Mouse (Mus musculus): ENCODE data around the gene C1qtnf1. TPM values are rescaled to one million over a fixed set of nuclear protein-coding genes. Genes with fewer than 3 reads are reported as not detected.

Gene C1qtnf1
- polyA plus RNA-seq, 1 experiment: not detected

DNA sequence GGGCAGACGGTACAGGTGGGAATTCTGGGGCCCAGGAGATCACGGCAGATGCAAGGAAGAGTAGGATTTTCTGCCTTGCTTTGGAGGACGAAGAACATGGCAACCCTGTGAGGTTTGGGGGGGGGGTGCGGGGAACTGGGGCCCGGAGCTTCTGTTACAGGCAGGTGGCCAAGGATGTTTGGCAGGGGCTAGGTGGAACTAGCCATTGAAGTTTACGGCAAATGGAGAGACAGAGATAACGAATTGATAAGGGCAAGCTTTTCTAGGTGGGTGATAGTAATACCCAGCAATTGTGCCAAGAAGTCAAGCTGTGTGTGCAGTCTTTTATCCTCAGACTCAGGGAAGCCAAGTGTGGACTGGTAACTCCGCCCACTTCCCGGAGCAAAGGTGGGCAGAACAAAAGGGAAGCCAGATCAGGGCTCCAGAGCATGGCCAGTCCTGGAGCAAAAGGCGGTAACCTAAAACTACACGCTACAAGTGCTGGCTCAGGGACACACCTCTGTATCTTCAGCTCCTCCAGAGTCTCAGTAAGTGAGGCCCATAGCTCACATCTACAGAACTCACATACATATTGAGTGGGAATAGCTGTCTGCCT lies 39.5 kb downstream of the C1qtnf1 start:
- Histone ChIP-seq H3K4me3 (replicated peaks) (no peak overlapping the region), H3K27me3 (replicated peaks) (no peaks in the 10 kb centered on the region), H3K9me3 (no peaks in the 10 kb centered on the region), H3K4me1 (peaks cover 66% of the 10 kb centered on the region), H3K36me3 (replicated peaks; ENCODE audit: low read length) (no peaks in the 10 kb centered on the region)
- TF ChIP-seq FLI1 (IDR thresholded peaks at IDR 0.05; ENCODE audit: low read length) (no peak), GATA1 (IDR thresholded peaks at IDR 0.05; ENCODE audit: borderline replicate concordance, low read length) (no peak)

DNA sequence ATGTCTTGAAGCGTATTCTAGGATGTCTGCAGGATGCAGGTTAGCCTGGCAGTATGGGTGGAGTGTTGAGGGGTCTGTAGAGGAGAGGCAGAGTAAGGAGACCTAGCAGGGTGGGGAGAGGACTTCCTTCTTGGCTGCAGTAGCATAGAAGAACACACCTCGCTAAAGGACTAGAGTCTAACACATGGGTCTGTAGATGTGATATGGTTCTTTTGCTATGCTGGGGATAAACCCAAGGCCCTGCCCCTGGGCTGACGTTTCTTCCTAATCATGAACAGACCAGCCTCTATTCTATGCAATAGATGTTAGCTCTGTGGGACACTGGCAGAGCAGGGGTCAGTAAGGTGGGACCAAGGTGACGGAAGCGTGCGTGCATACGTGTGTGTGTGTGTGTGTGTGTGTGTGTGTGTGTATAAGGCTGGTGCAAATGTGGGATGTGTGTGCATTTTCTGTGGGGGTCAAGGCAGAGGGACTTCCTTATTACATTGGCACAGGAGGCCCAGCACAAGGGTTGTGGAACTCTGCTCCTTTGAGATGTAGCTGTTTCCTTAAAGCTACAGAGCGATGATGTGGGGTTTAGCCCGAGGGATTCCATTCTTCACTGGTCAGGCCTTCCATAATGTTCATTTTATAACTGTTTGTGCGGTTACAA lies 41.6 kb downstream of the C1qtnf1 start:
- TF ChIP-seq GATA1 (IDR thresholded peaks at IDR 0.05; ENCODE audit: borderline replicate concordance, low read length) (no peak), FLI1 (IDR thresholded peaks at IDR 0.05; ENCODE audit: low read length) (no peak)
- Histone ChIP-seq H3K4me1 (peaks cover 63% of the 10 kb centered on the region), H3K36me3 (replicated peaks; ENCODE audit: low read length) (no peaks in the 10 kb centered on the region), H3K27me3 (replicated peaks) (no peaks in the 10 kb centered on the region), H3K9me3 (no peaks in the 10 kb centered on the region), H3K4me3 (replicated peaks) (peak overlapping the region; percentile 81)

DNA sequence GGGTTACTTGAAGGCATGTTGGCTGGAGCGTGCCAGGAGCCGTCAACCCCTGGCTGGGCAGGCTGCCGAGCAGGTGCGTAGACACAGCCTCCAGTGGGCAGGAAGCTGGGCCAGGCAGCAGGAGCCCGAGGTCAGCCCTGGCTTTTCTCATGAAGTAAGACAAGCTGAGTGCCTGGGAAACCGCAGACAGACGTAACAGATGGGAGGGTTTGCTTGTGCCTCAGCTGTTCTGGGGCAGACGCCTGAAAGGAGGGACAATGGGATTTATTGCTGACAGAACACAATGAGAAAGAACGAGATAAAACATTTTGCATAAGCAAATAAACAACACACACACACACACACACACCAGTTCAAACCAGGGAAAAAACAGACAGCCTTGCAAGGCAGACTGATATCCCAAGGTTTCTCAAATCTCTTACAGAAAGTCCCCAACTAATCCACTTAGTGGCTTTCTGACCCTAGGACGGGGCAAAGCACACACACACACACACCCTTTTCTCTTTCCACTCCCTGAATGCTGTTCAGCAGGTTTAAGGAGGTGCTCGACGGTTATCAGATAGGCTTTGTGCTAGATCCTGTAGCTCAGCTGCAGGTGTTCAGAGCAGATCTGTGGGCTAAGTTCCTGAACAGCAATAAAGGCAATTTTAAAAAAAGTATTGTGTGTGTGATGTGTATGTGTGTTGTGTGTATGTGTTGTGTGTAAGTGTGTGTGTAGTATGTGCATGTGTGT lies 42.4 kb downstream of the C1qtnf1 start:
- TF ChIP-seq FLI1 (IDR thresholded peaks at IDR 0.05; ENCODE audit: low read length) (no peak), GATA1 (IDR thresholded peaks at IDR 0.05; ENCODE audit: borderline replicate concordance, low read length) (no peak)
- Histone ChIP-seq H3K4me3 (replicated peaks) (peak overlapping the region; percentile 81), H3K36me3 (replicated peaks; ENCODE audit: low read length) (no peaks in the 10 kb centered on the region), H3K9me3 (no peaks in the 10 kb centered on the region), H3K27me3 (replicated peaks) (no peaks in the 10 kb centered on the region), H3K4me1 (peaks cover 68% of the 10 kb centered on the region)

DNA sequence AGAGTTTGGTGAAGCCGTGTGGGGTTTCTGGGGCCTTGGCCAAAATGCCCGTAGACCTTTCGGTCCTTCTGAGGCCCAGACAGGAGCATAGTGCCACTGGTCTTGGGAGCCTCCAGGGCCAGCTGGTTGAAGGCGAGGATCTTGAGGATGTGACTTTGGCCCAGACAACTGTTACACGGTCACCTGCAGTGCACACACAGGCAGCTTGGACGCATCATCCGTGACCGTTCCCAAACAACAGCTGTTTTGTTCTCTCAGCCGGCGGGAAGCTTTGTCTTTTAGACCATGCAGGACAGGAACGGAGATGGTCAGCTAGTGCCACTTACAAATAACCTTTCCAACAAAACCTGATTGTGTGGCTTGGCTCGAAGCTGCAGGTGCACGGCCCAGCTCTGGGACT lies 43.7 kb downstream of the C1qtnf1 start:
- Histone ChIP-seq H3K4me3 (replicated peaks) (no peak overlapping the region), H3K9me3 (no peaks in the 10 kb centered on the region), H3K36me3 (replicated peaks; ENCODE audit: low read length) (no peaks in the 10 kb centered on the region), H3K27me3 (replicated peaks) (no peaks in the 10 kb centered on the region), H3K4me1 (peaks cover 70% of the 10 kb centered on the region)
- TF ChIP-seq GATA1 (IDR thresholded peaks at IDR 0.05; ENCODE audit: borderline replicate concordance, low read length) (no peak), FLI1 (IDR thresholded peaks at IDR 0.05; ENCODE audit: low read length) (no peak)

DNA sequence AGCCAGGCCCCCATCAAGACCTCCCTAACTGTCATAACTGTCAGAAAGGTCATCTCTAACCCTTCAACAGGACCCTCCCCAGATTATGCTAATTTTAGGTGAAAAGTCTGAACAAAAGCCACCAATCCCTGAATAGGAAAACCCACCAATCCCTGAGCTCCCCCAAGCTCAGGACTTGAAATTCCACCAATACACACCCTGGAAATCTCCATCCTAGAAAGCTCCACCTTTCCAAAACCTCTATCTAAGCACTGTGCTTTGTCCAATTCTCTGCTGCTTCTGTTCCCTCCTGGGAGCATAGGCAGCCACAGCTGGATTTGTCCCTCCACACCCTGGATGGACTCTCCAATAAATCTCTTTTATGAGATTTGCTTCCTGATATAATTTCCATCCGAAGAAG lies 45.2 kb downstream of the C1qtnf1 start:
- H3K4me1 ChIP-seq: peaks cover 70% of the 10 kb centered on the region

DNA sequence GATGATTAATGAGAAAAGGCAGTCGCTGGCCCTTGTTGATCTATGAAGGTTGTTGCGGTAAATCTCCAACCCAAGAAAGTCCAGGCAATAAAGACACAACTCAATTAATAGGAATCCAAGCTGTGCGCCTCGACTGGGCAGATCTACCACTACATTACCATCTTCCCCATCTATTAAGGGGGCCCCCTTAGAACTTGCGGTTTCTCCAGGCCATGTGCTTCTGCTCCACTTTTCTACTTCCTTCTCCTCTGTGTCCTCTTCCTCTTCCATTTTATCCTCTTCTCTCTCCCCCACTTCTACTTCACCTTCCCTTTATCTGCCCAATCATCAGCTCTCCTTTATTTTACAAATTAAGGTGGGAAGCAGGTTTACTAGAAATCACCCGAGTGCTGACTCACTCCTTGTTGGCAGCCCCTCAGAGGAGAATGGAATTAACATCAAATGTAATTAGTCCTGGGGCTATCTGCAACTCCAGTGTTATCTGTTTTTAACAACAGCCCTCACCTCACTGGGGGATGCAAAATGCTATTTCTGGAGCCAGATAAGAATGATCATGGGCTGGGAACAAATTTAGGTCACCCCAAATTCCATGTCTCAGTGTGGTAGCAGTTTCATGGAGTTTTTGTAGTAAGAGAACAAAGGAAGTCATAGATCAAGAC lies 46.0 kb downstream of the C1qtnf1 start:
- peaks cover 74% of the 10 kb centered on the region for H3K4me1 ChIP-seq
- H3K36me3 ChIP-seq (replicated peaks; ENCODE audit: low read length): peaks cover 8% of the 10 kb centered on the region
- H3K27me3 ChIP-seq (replicated peaks): no peaks in the 10 kb centered on the region
- no peak overlapping the region for H3K4me3 ChIP-seq (replicated peaks)
- H3K9me3 ChIP-seq: no peaks in the 10 kb centered on the region
- no peak for TF ChIP-seq GATA1 (IDR thresholded peaks at IDR 0.05; ENCODE audit: borderline replicate concordance, low read length)
- no peak for TF ChIP-seq FLI1 (IDR thresholded peaks at IDR 0.05; ENCODE audit: low read length)

More for the DNA sequence above, 45.2 kb downstream of the C1qtnf1 start:
- no peak for TF ChIP-seq FLI1 (IDR thresholded peaks at IDR 0.05; ENCODE audit: low read length)
- TF ChIP-seq GATA1 (IDR thresholded peaks at IDR 0.05; ENCODE audit: borderline replicate concordance, low read length): no peak
- Histone ChIP-seq H3K27me3 (replicated peaks) (no peaks in the 10 kb centered on the region), H3K36me3 (replicated peaks; ENCODE audit: low read length) (no peaks in the 10 kb centered on the region), H3K9me3 (no peaks in the 10 kb centered on the region), H3K4me3 (replicated peaks) (no peak overlapping the region)

DNA sequence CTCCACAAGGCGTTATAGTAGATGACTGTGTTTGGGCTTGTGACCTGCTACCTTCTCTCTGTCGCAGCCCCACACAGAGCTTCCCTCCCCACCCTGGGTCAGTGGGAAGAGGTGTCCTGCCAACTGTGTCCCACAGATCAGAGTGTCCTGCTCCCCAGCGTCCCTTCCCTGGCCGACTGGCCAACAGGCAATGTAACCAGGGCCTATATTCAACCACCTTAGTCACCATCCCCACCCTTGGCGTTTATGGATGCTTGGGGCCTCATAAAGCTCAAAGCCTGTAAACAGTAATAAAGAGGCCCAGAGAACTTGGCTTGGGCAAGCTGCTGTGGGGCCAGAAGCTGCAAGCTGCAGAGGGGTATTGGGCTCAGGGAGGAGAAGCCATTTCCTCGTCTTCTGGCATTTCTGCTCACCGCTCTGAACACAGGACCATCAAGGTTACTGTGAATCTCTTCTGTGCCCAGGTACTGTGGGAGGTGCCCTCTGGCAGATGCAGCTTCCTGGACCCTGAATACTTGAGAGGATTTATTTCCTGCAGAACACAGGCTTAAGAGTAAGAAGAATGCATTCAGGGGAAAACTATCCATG lies 47.6 kb downstream of the C1qtnf1 start:
- Histone ChIP-seq H3K27me3 (replicated peaks) (no peaks in the 10 kb centered on the region), H3K36me3 (replicated peaks; ENCODE audit: low read length) (peaks cover 19% of the 10 kb centered on the region), H3K4me3 (replicated peaks) (no peak overlapping the region), H3K9me3 (no peaks in the 10 kb centered on the region), H3K4me1 (peaks cover 76% of the 10 kb centered on the region)
- TF ChIP-seq FLI1 (IDR thresholded peaks at IDR 0.05; ENCODE audit: low read length): no peak
- TF ChIP-seq GATA1 (IDR thresholded peaks at IDR 0.05; ENCODE audit: borderline replicate concordance, low read length): no peak

DNA sequence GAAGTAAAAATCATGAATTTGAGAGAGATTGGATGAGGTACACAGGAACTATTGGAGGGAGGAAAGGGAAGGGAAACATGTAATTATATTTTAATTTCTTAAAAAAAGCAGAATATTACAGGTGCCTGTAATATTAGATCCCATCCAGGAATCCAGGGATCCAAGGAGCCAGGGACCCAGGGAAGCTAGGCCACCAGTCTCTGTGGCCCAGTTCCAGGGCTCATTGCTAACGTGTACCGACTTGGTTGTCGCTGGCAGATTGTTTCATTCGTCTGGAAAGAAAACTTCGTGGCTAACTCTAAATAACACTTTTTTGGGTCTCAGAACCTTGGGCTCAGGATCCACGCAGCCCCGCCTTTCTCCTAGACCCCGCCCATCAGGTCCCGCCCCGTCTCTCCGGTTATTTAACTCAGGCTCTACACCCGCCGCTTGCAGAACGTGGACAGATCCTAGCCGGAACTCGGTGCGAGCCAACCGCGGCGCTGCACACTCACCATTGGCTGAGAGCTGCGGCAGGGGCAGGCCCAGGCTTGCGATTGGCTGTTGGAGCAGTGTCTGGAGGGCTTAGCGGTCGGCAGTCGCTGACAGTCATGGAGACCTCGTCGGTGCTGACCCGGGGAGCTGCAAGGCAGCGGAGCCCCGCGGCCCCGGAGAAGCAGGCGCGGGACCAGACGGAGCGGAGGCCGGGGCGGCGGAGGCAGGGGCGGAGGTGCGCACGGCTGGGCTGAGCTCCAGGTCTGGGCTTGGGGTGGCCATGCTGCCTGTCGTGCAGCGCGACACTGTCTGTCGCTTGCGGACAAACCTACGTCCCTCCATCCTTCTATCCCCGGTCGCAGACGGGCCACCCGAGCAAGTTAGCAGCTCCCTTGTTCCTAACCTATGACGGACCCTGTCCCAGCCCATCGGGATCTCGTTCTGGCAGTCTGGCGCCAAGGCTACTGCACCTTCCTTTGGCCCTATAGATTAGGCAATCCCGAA lies 48.7 kb downstream of the C1qtnf1 start, which contains the start of gene Engase:
Engase (plus strand) TSS at position 434 of the 978 bp plus-strand sequence.
- H3K36me3 ChIP-seq (replicated peaks; ENCODE audit: low read length): peaks cover 29% of the 10 kb centered on the region
- H3K4me3 ChIP-seq (replicated peaks): peak within 1 kb of the TSS; percentile 100
- H3K9me3 ChIP-seq: no peaks in the 10 kb centered on the region
- peaks cover 81% of the 10 kb centered on the region for H3K4me1 ChIP-seq
- TF ChIP-seq GATA1 (IDR thresholded peaks at IDR 0.05; ENCODE audit: borderline replicate concordance, low read length): no peak
- no peak for TF ChIP-seq FLI1 (IDR thresholded peaks at IDR 0.05; ENCODE audit: low read length)
- no peaks in the 10 kb centered on the region for H3K27me3 ChIP-seq (replicated peaks)
